Mouse (Mus musculus) heart, adult 2 months (tissue): Measurements from ENCODE around the gene Slc4a4. TPM values are rescaled to one million over a fixed set of nuclear protein-coding genes. Genes with fewer than 3 reads are reported as not detected.

ENCODE experiments used
- DNase-seq, 2 experiments: peaks; one replicate each; pipeline ENCODE4 v3.0.0; 2021
- H3K27ac ChIP-seq: fragments of 200-600 bp; 2 replicates; pipeline ENCODE4 v1.8.1; 2022
- H3K27me3 ChIP-seq: fragments of 200-500 bp; 2 replicates; pipeline ENCODE4 v1.6.1; 2012; ENCODE audit warnings: mild to moderate bottlenecking, low read length, inconsistent platforms, mixed read lengths; ENCODE audit not compliant: control insufficient read depth, insufficient read depth
- H3K36me3 ChIP-seq: fragments of 200-500 bp; 2 replicates; pipeline ENCODE4 v1.6.1; 2012; ENCODE audit warnings: low read length, inconsistent platforms; ENCODE audit not compliant: control insufficient read depth, insufficient read depth
- H3K4me1 ChIP-seq: fragments of 200-500 bp; 2 replicates; pipeline ENCODE4 v1.6.1; 2011; ENCODE audit warnings: low read length; ENCODE audit not compliant: control insufficient read depth, insufficient read depth
- H3K4me3 ChIP-seq: fragments of 200-600 bp; 2 replicates; pipeline ENCODE4 v1.8.1; 2022
- H3K79me2 ChIP-seq: fragments of 200-500 bp; replicated peaks from 2 replicates; pipeline ENCODE4 v1.6.1; 2012; ENCODE audit warnings: mild to moderate bottlenecking, inconsistent platforms, low read length, moderate library complexity, mixed read lengths; ENCODE audit not compliant: control insufficient read depth, insufficient read depth
- H3K9ac ChIP-seq: fragments of 200-500 bp; 2 replicates; pipeline ENCODE4 v1.6.1; 2012; ENCODE audit warnings: low read depth, mild to moderate bottlenecking, control low read depth, inconsistent platforms, low read length, mixed read lengths
- CTCF ChIP-seq: fragments of 200-600 bp; IDR thresholded peaks from 2 replicates; pipeline ENCODE4 v1.8.1; 2022; ENCODE audit warnings: antibody characterized with exemption, mild to moderate bottlenecking, moderate library complexity
- EP300 ChIP-seq: fragments of 200-500 bp; IDR thresholded peaks from 2 replicates; pipeline ENCODE4 v1.6.1; 2011; ENCODE audit warnings: low read depth, low read length, control low read depth; ENCODE audit not compliant: insufficient read depth
- POLR2A ChIP-seq: fragments of 200-500 bp; IDR thresholded peaks from 2 replicates; pipeline ENCODE4 v1.6.1; 2011; ENCODE audit warnings: mild to moderate bottlenecking, low read depth, low read length, control low read depth; ENCODE audit not compliant: insufficient read depth
- WGBS: fragments of 180-500 bp; shearing (Covaris S2); methylation state at CpG from one replicate; pipeline ENCODE4 v1.1.7; 2018; 5-methylcytosine and 5-hydroxymethylcytosine counted together
- intact Hi-C: fragments of 180-260 bp; cut with DNase I; formaldehyde crosslinking; loops from one replicate; pipeline ENCODE4 v1.15.1; 2025
- polyA plus RNA-seq: library from polyadenylated mRNA; depleted of rRNA; stranded (reverse); fragments of >200 nt; gene quantifications from 2 replicates; pipeline ENCODE4 v1.2.3, GENCODE M21; 2012
- total RNA-seq, 2 experiments: library from RNA; stranded (reverse); gene quantifications; 2 replicates each; pipeline ENCODE4 v1.2.3; 2021

Gene Slc4a4
- total and polyA plus RNA-seq, 3 experiments: 4.9 to 25.5 (median 19.4) TPM

DNA sequence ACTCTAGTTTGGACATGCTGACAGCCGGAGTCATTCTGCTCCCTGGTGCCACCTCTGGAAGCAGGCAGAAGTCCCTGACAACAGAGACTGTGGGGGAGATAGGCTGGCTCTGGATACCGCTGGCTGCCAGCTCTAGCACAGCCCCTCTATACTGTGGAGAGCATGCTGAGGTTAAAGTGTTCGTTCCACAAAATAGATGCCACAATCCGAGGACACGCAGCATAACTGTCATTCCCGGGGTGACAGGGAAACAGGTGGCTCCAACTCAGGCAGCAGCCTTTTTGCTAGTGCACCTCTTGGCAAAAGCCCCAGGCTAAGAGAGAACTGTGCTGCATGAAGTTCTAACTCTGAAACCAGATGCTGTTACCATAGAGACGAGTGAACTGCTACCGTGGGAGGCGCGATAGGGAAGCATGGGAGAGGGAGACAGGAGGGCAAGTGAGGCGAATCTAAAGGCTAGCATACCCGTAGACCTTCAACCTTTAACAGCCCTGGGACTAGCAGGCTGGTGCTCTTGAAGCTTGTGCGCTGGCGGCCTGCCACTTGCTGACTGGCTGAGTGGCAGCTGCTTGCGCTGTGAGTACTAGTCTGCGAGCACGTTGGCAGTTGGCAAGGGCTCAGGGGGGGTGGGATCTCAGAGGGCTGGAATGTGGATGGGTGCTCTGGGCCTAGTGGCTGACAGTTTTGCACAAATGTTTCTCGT, 42.9 kb downstream of the Slc4a4 start:
- H3K9ac ChIP-seq: 0 out of 2 replicates have a peak overlapping the region, but pooled peaks have one; percentile 5
- intact Hi-C loops: loop anchor here (2.0 to 10.0 kb wide), 4 partner anchors 53 to 291 kb away; no protein-coding TSS in a partner anchor
- H3K4me1 ChIP-seq: peaks cover 9% of the 10 kb centered on the region
- peak; percentile 79 to 89 for DNase-seq
- TF ChIP-seq EP300 (peak; percentile 42; the same call in 1 of the 2 replicates), CTCF (peak; percentile 51), POLR2A (0 out of 2 replicates have a peak, but pooled peaks have one; percentile 31)
- H3K36me3 ChIP-seq: no peaks in the 10 kb centered on the region
- H3K79me2 ChIP-seq: no peaks in the 10 kb centered on the region
- peak overlapping the region; percentile 6; the same call in 1 of the 2 replicates for H3K4me3 ChIP-seq
- peak overlapping the region; percentile 81 for H3K27ac ChIP-seq
- H3K27me3 ChIP-seq: no peaks in the 10 kb centered on the region
- WGBS: 37% methylated on average over 18 of the region's 18 CpGs

DNA sequence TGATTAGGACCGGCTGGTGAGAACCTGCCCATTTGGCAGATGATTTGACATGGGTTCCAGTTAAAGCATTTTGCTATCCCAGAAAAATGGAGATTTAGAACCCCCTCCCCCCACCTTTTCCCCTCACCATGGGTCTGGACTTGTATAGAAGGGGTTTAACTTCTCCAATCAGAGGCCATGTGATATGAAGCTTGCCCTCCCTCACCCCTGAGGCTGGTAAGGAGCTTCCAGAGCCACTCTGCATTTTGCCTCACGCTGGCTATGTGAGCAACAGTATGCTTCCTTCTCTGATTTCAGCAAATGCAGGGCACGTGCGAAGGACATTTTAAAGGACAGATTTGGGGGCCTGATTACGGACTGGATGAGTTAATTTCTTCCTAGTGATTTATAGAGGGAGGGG, 43.5 kb downstream of the Slc4a4 start:
- intact Hi-C loops: loop anchor here (5.0 to 10.0 kb wide), 2 partner anchors 52 to 115 kb away; no protein-coding TSS in a partner anchor

GRCm38 (mm10) chr5:88930611-88931010, 44.0 kb downstream of the Slc4a4 start:
- H3K27me3 ChIP-seq: no peaks in the 10 kb centered on the region
- H3K4me1 ChIP-seq: peaks cover 9% of the 10 kb centered on the region
- H3K36me3 ChIP-seq: no peaks in the 10 kb centered on the region
- intact Hi-C loops: loop anchor here (5.0 to 10.0 kb wide), 2 partner anchors 52 to 114 kb away; no protein-coding TSS in a partner anchor
- H3K9ac ChIP-seq: no peak overlapping the region
- no peak overlapping the region for H3K4me3 ChIP-seq
- 50% methylated on average over 11 of the region's 11 CpGs for WGBS
- no peaks in the 10 kb centered on the region for H3K79me2 ChIP-seq
- no peak for DNase-seq
- no peak for TF ChIP-seq POLR2A
- TF ChIP-seq EP300: no peak
- no peak for TF ChIP-seq CTCF
- H3K27ac ChIP-seq: peak overlapping the region; percentile 81

More for the DNA sequence above, 43.5 kb downstream of the Slc4a4 start:
- Histone ChIP-seq H3K36me3 (no peaks in the 10 kb centered on the region), H3K27ac (peak overlapping the region; percentile 81), H3K9ac (no peak overlapping the region), H3K4me1 (peaks cover 9% of the 10 kb centered on the region), H3K4me3 (no peak overlapping the region), H3K27me3 (no peaks in the 10 kb centered on the region), H3K79me2 (no peaks in the 10 kb centered on the region)
- TF ChIP-seq POLR2A: no peak
- TF ChIP-seq EP300: no peak
- no peak for TF ChIP-seq CTCF
- no peak for DNase-seq
- 39% methylated on average over 5 of the region's 5 CpGs for WGBS

GRCm38 (mm10) chr5:88931176-88931575, 44.6 kb downstream of the Slc4a4 start:
- peaks cover 9% of the 10 kb centered on the region for H3K4me1 ChIP-seq
- no peak overlapping the region for H3K4me3 ChIP-seq
- H3K9ac ChIP-seq: no peak overlapping the region
- WGBS: 78% methylated on average over 9 of the region's 9 CpGs
- no peak for TF ChIP-seq EP300
- TF ChIP-seq CTCF: no peak
- TF ChIP-seq POLR2A: no peak
- H3K79me2 ChIP-seq: no peaks in the 10 kb centered on the region
- peak overlapping the region; percentile 81 for H3K27ac ChIP-seq
- no peaks in the 10 kb centered on the region for H3K27me3 ChIP-seq
- no peaks in the 10 kb centered on the region for H3K36me3 ChIP-seq
- intact Hi-C loops: loop anchor here (5.0 to 10.0 kb wide), 2 partner anchors 51 to 114 kb away; no protein-coding TSS in a partner anchor
- no peak for DNase-seq

GRCm38 (mm10) chr5:88933454-88933853, 46.8 kb downstream of the Slc4a4 start:
- 35% methylated on average over 7 of the region's 7 CpGs for WGBS

More at GRCm38 (mm10) chr5:88933454-88933853, 46.8 kb downstream of the Slc4a4 start:
- TF ChIP-seq EP300 (no peak), CTCF (no peak), POLR2A (no peak)
- Histone ChIP-seq H3K27ac (peak overlapping the region; percentile 78), H3K36me3 (peaks cover 4% of the 10 kb centered on the region; the same call in 1 of the 2 replicates), H3K9ac (peak overlapping the region; percentile 29; the same call in 1 of the 2 replicates), H3K4me1 (peaks cover 12% of the 10 kb centered on the region), H3K27me3 (no peaks in the 10 kb centered on the region), H3K4me3 (peak overlapping the region; percentile 32; the same call in 1 of the 2 replicates), H3K79me2 (no peaks in the 10 kb centered on the region)
- peak in 1 of 2 experiments; percentile 34 for DNase-seq
- intact Hi-C loops: loop anchor here (5.0 to 10.0 kb wide), 2 partner anchors 49 to 111 kb away; no protein-coding TSS in a partner anchor
